Mouse (Mus musculus) 416B (cell line): ENCODE data around the gene Fam241a.
A peak's percentile ranks its signal among the peaks of the same experiment; 100 is the strongest.

ENCODE experiments used
- DNase-seq: peaks from one replicate; pipeline ENCODE4 v3.0.0; 2011; ENCODE audit warnings: low read depth

Fam241a gene

DNA sequence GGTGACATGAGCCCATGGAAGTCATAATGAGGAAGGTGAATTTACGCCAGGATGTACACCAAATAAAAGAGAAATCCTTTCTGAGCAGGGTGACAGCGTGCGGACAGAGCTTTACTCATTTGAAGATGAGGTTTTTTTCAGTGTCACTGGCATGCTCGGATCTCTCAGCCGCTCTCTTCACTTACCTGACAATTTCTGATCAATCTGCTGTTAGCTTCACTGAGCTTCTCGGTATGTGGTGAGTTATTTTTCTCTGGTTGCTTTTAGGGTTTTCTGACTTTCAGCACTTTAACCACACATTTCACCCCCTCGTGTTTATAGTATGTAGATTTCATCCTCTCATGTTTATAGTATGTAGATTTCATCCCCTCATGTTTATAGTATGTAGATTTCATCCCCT lies 21.1 kb downstream of the Fam241a start:
- DNase-seq: no peak

DNA sequence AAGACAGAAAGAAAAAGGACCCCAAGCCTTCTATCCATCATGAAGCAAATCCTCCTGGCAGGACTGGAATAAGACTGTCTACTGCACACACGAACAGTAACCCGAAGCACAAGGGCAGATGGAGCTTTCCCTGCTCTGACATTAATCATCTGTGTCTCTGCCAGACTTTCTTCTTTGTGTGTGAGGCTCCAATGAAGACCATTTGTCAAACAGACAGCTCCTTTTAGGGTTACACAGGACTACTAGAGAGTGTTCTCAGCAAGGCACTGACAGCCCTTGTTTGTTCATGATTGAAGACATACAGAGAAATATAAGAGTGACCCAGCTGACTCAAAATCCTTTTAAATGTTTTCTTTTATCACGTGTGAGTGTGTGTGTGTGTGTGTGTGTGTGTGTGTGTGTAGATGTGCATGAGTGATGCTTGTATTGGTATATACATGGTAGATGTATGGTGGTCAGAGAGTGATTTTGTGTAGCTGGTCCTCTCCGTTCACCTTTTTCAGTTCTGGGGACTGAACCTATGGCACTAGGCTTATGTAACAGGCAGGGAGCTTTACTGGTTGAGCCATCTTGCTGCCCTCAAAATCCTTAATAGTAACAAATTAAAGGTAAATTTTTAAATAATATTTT lies 21.8 kb downstream of the Fam241a start:
- no peak for DNase-seq

DNA sequence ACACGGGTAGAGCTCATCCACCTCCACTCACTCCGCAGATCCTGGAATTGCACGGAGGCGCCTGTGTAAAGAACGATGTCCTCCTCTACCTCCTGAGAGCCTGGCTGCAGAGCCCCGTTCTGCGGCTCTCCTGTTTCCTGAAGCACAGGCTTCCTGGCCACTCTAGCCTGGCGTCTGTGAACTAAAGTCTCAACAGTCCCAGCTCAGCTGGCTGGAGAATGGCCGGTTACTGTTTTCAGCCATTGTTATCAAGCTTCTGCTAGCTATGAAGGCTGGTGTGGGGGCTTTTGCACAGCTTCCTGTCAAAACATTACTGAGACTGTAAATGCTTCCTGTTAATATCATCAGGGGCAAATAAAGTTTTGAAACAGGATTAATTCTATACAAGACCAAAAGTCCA lies 24.5 kb downstream of the Fam241a start:
- no peak for DNase-seq

- no peak for DNase-seq
These were observed 27.2 kb downstream of the Fam241a start for GRCm38 (mm10) chr3:127868880-127869279.

DNA sequence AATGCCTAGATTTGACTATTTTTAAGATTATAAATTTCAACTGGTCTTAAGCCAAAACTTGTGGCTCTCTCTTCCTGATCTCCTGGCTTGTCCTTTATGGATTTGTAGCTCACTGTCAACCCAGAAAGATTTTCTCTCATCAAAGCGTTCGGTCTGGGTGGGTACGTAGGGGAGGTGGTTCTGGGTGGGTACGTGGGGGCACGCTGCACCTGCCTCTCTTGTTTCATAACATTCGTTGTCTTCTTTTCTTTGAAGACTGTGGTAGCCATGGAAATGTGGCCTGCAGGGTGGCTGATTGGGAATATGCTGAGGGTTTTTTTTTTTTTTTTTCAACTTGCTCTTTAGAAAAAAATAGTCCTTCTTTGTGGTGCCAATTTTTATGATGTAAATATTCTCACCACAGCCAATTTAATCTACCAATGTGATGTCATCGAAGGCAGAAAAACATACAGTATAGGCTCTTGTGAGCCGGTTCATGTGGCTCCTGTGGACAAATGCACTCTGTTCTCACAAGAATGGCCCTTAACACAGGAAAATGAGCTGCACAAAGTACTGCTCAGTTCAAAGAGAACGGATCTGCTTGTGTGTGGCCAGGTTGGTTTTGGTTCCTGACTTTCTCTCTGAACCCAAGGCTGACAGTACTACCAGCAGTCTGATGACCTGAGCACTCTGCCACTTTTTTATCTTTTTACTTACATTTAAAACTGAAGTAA lies 27.9 kb downstream of the Fam241a start:
- DNase-seq: no peak

GRCm38 (mm10) chr3:127864242-127864641 lies 31.9 kb downstream of the Fam241a start:
- no peak for DNase-seq

- no peak for DNase-seq
These were observed 32.6 kb downstream of the Fam241a start for GRCm38 (mm10) chr3:127863571-127863970.

DNA sequence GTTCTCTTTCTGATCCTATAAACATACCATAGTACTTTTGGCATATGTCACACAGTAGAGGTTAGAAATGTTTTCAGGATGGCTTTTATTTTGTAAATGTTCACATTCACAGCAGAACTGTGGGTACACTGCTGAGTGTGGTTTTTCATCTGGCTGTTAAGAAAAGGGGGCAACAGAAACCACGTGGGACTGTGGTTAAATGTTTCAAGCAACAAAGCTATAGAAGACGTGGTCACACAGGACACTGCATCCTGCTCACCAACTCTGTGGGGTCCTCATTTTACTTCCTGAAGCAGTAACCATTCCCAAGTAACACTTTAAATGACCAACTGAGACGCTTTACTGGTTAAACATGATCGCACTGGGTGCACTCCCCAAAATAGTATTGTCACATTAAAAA lies 33.6 kb downstream of the Fam241a start:
- DNase-seq: peak; percentile 34

DNA sequence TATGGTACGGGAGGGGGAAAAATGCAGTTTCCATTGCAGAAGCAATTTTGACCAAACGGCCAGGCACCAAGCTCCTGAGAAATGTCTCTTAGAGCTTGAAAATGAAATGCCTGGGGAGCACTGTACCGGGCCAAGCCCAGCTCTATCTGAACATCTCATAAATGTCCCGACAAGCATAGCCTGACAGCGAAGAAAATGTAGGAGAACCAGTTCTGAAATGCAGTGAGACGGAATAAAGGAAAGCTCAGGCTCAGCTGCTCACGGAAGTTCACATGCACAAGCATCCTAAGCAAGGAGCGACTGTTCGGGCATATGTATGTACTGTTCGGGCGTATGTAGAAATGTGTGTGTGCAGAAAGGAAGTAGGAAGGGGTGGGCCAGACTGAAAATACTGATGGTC lies 34.8 kb downstream of the Fam241a start:
- no peak for DNase-seq

DNA sequence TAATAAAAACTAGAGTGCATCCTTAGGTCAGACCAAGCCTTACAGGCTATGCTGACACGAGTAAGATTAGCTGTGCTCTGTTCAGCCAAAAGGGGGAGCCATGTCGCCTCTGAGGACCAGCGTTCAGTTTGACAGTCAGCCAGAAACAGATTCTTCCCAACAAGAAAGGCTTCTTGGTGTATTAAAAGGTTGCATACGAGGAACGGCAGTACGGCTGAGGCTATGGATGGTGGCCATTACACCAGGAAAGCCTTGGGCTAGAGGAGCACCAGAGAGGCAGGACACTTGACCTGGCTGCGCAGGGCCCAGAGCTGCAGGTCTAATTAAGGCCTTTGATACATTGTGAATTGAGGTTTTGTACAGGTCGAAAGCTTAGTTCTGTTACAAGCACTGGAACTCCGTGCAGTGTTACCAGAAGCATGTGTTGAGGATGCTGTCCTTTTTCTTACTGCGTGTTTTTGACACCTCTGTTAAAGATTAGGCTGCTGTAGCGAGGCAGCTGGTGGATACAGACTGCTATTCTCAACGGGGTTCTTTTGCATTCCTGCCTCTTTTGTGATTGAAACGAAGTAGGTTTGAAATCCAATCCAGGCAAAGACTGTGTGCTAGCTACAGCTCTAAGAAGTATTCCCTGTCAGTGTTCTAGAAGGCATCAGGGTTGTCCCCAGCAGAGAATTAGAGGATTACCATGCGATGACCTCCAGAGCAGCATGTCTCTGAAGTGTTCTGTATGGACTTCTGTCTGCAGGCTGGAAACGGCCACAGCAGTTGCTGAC lies 42.5 kb downstream of the Fam241a start:
- DNase-seq: peak; percentile 76

DNA sequence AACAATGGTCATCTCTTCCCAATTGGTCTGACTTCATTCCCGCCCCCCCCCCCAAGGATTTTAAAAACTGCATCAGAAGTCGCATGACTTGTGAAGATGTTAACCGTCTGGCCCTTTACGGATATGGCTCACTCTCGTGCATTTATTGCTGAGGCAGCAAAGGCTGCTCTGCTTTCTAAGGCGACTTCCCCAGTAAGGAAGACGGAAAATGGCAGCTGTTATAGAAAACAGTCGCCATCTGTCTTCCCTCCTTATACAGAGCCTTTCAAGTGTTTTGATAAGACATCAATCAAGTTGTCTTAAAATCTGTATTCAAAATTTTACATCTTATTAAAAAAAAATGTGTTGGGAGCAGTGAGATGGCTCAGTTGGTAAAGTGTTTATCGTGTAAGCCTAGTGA lies 43.4 kb downstream of the Fam241a start:
- no peak for DNase-seq

DNA sequence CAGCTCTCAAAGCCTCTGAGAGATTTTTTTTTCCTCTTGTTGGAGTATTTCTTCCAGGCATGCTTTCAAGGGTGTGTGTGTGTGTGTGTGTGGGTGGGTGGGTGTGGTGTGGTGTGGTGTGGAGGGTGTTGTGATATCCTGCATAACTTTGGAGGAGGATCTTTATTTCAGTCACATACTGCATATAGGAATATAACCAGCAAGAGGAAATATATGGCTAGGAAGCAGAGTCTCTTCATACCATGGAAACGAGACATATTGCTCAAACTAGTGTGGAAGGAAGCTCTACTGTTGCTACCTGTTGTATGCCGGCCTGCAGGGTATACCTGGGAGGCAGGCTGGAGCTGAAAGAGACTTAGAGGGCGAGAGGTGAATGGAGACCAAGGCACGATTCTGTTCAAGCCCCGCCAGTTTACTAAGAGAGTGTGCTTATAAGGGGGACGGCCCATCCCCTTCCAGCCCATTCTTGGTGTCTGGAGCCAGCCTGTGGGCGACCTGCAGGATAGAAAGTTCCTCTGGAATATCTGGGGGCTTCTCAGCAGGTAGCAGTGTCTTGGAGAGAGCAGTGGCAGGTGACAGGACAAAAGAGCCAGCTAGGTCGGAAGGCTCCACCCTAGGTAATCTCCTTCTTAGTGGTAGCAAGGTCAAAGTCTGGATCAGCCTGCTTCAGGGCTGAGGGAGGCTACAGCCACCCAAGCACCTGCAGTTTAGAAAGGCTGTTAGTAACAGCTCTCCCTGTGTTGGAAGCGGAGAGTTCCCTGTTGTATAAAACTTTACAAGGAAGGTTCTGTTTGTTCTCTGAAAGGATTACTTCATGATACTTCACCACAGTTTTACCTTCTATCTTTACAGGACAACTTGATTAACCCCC lies 45.1 kb downstream of the Fam241a start:
- no peak for DNase-seq

- no peak for DNase-seq
These were observed 46.2 kb downstream of the Fam241a start for GRCm38 (mm10) chr3:127849922-127850321.

DNA sequence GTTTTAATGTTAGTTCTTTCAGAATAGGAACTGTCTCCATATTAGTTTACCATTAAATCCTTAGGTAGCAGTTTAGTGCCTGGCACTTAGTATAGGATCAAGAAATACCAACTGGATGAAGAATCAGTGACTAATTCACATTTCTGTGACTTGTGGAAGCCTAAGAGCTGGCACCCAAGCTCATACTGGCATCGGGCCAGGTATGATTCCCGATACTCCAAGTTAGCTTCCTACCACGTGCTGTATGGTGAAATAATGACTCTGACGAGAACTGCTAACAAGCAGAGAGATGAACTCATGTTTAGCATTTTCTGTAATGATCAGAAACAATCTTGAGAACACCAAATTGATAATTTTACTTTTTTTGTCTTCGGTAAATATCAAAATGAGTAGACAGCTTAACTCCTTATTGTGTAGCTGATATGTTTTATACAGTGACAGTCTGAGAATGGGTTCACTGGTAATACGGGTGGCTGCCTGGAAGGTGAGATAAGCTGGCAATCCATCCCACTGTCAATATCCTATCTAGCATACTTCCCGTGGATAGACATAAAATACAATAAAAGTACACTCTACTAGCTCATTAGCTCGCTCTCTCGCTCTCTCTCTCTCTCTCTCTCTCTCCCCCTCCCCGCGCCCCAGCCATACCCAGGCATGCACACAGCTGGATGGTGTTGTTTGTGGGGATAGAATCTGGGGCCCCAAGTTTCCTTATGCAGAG lies 47.9 kb downstream of the Fam241a start:
- no peak for DNase-seq

- DNase-seq: no peak
These were observed 52.2 kb downstream of the Fam241a start for GRCm38 (mm10) chr3:127843941-127844327.

GRCm38 (mm10) chr3:127843324-127843940 lies 52.7 kb downstream of the Fam241a start:
- no peak for DNase-seq

DNA sequence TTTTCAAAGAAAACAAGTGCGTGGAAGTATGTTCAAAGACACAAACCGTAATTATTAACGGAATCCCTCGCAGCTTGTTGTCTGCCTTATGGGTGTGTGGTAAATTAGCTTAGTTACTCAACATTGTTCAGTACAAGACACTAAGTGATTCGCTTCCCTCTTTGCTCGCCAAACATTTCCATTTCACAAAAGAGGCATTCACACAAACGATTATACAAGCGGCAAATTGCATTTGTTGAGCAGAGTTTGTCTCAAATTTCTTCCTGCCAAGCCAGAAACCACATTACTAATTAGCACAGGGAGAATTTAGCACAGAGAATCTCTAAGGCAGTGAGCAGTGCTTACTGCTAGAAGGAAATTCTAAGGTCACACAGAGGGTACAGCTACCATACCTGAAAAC lies 54.2 kb downstream of the Fam241a start:
- no peak for DNase-seq

GRCm38 (mm10) chr3:127837972-127838644 lies 58.0 kb downstream of the Fam241a start:
- DNase-seq: no peak

GRCm38 (mm10) chr3:127837154-127837865 lies 58.8 kb downstream of the Fam241a start, which contains the start of gene Ap1ar:
TSS of gene Ap1ar (minus strand) at chr3:127837523.
- peak; percentile 96 for DNase-seq

- no peak for DNase-seq
These were observed 59.3 kb downstream of the Fam241a start for GRCm38 (mm10) chr3:127836798-127837153.
